Mouse (Mus musculus) embryonic fibroblast, embryonic 13.5 days (primary cell): Measurements from ENCODE around the gene Ufd1.
A peak's percentile ranks its signal among the peaks of the same experiment; 100 is the strongest.

Source experiments
- CTCF ChIP-seq: IDR thresholded peaks from 2 replicates; pipeline ENCODE4 v1.5.1; 2011; ENCODE audit warnings: mild to moderate bottlenecking, control low read depth, low read length, moderate library complexity, borderline replicate concordance; ENCODE audit not compliant: insufficient read depth
- POLR2A ChIP-seq: IDR thresholded peaks from 2 replicates; pipeline ENCODE4 v1.6.1; 2011; ENCODE audit warnings: low read depth, mild to moderate bottlenecking, control low read depth, low read length, moderate library complexity

- TF ChIP-seq CTCF (no peak), POLR2A (peak; percentile 77)
Observed at GRCm38 (mm10) chr16:18811468-18812384, at the start of gene Ufd1, which contains the start of gene Cdc45.
